Mouse (Mus musculus) left cerebral cortex, postnatal 14 days (tissue): ENCODE results near the gene Pdxk. TPM values are rescaled to one million over a fixed set of nuclear protein-coding genes. Genes with fewer than 3 reads are reported as not detected.
A peak's percentile ranks its signal among the peaks of the same experiment; 100 is the strongest.
"Not testable (repeated sequence)": the region's sequence is repeated elsewhere in the genome, so short reads cannot be mapped to it uniquely, and the experiment has no call there.

ENCODE experiments used
- DNase-seq, 2 experiments: peaks; one replicate each; pipeline ENCODE4 v3.0.0; 2021 to 2022; ENCODE audit warnings: low spot score in 2 of 2, mixed read lengths in 1 of 2
- intact Hi-C: fragments of 180-260 bp; cut with DNase I; formaldehyde crosslinking; loops from one replicate; pipeline ENCODE4 v1.15.1; 2025
- long read RNA-seq, 2 experiments: library from polyadenylated mRNA; stranded (forward); transcript quantifications; one replicate each; pipeline ENCODE4 v2.0.0; 2021
- total RNA-seq, 2 experiments: library from RNA; stranded (reverse); gene quantifications; 2 replicates each; pipeline ENCODE4 v1.2.3; 2021

Gene Pdxk
- total RNA-seq: 10 to 100 TPM; 92.2 to 92.3 TPM
- long read RNA-seq, experiment 1, full-length matches to known transcripts: 14 of 59 reads
- long read RNA-seq, experiment 1, partial matches to known transcripts: 1 of 59 reads
- long read RNA-seq, experiment 1, other reads (novel, unspliced or antisense): 44 of 59 reads
- long read RNA-seq, experiment 2, full-length matches to known transcripts: 20 of 57 reads
- long read RNA-seq, experiment 2, partial matches to known transcripts: 1 of 57 reads
- long read RNA-seq, experiment 2, other reads (novel, unspliced or antisense): 36 of 57 reads

DNA sequence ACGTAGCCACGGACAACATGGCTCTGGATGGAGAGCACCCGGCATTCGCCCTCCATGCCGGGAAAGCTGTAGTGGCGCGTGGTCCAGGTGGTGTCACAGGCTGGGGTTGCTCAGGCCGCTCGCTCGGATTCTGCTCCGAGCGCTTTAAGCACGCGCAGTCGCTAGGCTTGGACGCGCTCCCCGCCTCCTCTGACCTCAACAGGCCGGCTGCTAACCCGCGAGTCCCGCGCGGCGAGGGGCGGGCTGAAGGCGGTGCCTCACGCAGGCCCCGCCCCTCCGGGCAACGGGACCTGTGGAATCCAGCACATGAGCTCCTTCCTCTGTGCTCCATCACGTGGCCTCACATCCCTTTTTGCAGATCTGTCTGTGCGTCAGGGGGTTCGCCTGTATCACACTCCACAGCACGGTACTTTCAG is at the start of gene Pdxk:
TSS of gene Pdxk (minus strand) at position 184 of the 416 bp plus-strand sequence.
- intact Hi-C loops: loop anchor here (5.0 kb wide), 1 partner anchor 108 kb away; the partner anchor contains the start of gene Ilvbl
- DNase-seq: peak; percentile 95 to 96

DNA sequence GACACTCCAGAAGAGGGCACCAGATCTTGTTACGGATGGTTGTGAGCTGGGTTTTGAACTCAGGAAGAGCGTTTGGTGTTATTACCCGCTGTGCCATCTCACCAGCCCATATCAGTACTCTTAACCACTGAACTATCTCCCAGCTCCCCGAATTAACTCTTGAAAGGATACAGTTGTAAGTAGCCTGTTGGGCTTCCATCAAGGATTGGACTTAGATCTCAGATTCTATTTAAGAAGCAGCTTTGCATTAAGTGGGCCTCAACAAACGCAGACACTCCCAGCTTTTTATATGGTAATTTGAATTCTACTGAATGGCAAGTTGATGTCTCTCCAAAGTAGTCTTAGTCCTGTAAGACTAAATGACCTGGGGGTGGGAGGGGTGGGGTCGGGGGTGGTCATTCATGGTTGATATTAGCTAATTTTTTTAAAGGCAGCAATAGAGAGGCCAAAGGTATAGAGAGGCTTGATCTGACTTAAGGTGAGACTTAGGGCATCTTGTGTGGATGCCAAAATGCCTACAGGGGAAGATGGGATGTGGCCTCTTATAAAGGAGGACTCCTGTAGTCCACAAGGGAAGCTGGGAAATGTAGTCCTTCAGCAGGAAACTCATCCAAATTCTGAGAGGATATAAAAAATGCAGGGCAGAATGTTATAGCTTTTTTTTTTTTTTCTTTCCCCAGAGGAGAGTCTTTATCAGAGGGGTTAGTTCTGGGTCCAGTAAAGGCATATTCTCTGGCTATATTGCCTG is 38.4 kb upstream of the Pdxk start:
- no peak for DNase-seq
- intact Hi-C loops: no loop called here

DNA sequence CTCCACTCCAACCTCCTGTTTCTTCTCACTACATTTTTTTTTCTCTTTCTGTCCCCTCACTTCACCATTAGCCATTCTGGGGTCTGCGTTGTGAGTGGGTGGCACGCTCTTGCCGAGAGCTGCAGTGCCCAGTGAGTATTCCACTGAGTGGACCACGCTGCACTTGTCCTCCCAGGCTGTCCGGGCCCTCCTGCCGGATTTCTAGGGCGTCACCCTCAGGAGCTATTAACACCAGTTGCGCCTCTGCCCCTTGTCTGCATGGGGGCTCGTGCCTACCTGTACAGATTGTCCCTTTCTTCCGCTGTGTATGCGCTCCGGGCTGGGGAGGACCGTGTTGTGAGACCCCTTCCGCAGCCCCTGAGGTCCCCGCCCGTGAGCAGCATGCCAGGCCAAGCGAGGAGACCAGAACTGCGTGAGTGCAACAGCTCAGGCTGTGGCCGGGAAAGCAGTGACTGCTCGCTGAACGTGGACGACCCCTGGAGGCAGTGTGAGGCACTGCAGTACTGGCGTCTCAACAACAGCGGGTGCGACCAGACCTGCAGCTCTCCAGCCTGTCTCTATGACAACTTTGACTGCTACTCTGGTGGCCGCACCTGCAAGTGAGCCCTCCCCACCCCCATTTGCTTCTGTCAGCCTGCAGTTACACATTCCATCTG is 22.8 kb upstream of the Pdxk start:
- DNase-seq: peak; percentile 85 to 88
- intact Hi-C loops: loop anchor here (2.0 kb wide), 1 partner anchor 49 kb away; no protein-coding TSS in a partner anchor

GRCm38 (mm10) chr10:78486871-78487270 is 22.1 kb upstream of the Pdxk start:
- intact Hi-C loops: loop anchor here (2.0 kb wide), 1 partner anchor 48 kb away; no protein-coding TSS in a partner anchor
- no peak for DNase-seq

DNA sequence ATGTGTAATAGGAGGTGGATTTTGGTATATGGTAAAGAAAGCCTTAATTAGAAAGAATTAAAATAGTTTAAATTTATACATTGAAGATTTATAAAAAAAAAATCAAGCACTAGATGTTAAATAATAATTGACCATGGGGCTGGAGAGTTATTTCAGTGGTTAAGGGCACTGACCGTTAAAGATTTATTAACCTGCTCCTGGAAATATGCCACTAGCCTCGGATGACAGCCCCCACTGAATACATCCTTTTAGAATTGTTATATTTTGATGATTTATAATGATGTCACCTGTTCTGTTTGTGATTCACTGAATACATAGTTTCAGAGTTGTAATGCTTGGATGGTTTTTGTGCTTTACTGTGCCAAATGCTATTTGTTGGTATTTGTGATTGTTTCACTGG is 20.6 kb upstream of the Pdxk start:
- DNase-seq, intact Hi-C loops: not testable (repeated sequence)

DNA sequence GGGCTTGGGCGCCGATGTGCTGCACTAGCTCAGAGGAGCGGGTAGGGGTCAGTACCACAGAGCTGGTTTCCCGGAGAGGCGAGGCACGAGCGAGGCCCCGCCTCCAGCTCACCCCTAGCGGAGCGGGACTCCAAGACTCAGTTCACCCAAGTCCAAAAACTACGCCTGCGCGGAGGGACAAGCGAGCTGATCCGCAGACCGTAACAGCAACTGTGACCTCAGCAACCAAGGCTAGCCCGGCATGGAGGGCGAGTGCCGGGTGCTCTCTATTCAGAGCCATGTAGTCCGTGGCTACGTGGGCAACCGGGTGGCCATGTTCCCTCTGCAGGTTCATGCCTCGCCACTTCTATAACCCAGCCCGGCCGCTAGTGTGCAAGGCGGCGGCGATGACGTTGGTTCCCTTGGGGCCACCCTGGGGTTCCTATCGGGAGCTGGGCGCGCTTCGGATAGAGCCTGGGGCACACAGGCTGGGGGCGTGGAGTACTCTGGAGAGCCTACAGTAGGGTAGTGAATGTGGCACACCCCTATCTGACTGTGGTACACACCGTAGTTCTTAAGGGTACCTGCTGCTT is 17.2 kb upstream of the Pdxk start:
- intact Hi-C loops: no loop called here
- DNase-seq: peak in 1 of 2 experiments; percentile 30

DNA sequence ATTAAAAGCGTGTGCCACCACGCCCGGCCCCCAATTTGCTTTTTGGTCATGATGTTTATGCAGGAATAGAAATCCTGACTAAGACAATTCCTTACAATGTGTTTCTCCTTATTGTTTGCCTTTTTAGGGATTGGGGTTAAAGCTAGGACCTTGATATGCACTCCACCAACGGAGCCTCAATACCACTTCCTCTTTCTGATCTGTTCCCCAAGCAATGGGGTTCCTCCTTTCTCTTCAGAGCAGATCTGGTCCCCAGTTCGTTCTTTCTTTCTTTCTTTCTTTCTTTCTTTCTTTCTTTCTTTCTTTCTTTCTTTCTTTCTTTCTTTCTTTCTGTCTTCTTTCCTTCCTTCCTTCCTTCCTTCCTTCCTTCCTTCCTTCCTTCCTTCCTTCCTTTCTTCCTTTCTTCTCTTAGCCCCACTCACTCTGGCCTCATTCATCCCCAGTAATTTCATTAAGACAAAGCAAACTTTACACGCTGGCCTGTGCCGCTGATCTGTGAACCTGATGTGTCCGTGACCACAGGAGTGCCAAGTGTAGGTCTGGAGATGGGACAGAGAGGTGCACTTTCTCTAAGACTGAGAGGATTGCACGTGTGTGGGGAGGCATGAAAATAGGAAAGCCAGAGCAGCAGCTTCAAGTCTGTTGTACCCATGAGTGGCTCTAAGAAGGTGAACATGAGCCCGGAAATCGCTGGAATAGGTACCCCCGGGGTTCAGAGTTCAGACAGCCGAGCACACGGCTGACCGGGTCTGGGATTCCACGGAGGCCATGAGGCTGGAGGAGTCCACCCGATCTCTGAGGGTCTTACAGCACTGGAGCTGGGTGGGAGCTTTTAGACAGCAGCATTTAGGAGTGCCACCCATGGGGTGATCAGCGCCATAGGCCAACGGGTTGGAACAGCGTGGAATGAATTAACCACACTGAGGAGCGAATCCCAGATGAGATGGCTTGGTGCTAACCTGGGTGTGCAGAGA is 16.5 kb upstream of the Pdxk start:
- DNase-seq: no peak
- intact Hi-C loops: no loop called here

- intact Hi-C loops: no loop called here
Measured at GRCm38 (mm10) chr10:78476821-78477220, 12.0 kb upstream of the Pdxk start.

DNA sequence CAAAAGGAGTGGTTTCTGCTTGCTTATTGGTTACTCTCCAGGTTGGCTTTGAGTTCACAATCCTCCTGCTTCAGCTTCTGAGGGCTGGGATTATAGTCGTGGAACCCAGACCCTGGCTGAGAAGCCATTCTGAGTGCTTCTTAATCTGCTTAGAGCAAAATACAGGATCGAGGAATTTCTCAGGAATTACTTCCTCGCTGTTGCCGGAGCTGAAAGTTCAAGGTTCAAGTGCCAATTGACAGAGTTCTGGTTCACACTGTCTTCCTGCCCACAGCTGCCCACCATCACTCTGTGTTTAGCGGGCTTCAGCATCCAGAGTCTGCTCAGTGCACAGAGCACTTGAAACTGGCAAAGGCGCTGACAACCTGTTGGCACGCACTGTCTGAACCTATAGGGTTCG is 10.0 kb upstream of the Pdxk start:
- intact Hi-C loops: no loop called here
- no peak for DNase-seq

More at GRCm38 (mm10) chr10:78476821-78477220, 12.0 kb upstream of the Pdxk start:
- DNase-seq: no peak

GRCm38 (mm10) chr10:78473434-78473833 is 8.7 kb upstream of the Pdxk start:
- no peak for DNase-seq
- intact Hi-C loops: no loop called here

GRCm38 (mm10) chr10:78472046-78472445 is 7.3 kb upstream of the Pdxk start:
- DNase-seq: no peak
- intact Hi-C loops: no loop called here

GRCm38 (mm10) chr10:78470582-78471313 is 6.0 kb upstream of the Pdxk start:
- DNase-seq: peak in 1 of 2 experiments; percentile 40
- intact Hi-C loops: no loop called here

GRCm38 (mm10) chr10:78467761-78468310 is 3.1 kb upstream of the Pdxk start:
- peak in 1 of 2 experiments; percentile 23 for DNase-seq
- intact Hi-C loops: loop anchor here (5.0 kb wide), 1 partner anchor 104 kb away; the partner anchor contains the start of gene Ilvbl

DNA sequence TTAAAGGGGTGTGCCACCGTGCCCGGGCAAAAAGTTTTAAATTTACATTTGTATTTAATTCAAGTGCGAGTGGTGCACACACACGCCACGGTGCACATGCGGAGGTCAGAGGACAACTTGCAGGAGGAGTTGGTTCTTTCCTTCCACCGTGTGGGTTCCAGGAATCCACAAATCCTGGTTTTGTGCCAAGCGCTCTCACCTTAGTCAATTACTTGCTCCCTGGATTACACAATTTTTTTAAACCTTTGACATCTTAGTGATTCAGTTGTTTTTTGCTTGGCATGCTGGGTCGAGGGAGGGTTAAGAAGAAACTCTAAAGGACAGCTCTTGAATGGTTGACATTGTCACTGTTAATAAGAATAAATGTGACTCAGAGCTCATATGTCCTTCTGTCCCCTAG is 1.9 kb upstream of the Pdxk start:
- DNase-seq: no peak
- intact Hi-C loops: loop anchor here (5.0 kb wide), 1 partner anchor 106 kb away; the partner anchor contains the start of gene Ilvbl

DNA sequence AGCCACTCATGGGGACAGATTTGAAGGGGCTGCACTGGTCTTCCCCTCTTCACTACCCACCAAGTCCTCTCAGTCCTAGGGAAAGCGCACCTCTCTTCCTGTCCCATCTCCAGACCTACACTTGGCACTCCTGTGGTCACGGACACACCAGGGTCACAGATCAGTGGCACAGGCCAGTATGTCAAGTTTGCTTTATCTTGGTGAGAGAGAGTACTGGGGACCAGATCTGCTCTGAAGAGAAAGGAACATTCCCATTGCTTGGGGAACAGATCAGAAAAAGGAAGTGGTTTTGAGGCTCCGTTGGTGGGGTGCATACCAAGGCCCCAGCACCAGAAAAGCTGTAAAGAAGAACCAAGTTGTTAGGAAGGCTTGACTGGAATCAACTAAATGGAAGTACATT is 697 bp upstream of the Pdxk start:
- no peak for DNase-seq
- intact Hi-C loops: loop anchor here (5.0 kb wide), 1 partner anchor 107 kb away; the partner anchor contains the start of gene Ilvbl

DNA sequence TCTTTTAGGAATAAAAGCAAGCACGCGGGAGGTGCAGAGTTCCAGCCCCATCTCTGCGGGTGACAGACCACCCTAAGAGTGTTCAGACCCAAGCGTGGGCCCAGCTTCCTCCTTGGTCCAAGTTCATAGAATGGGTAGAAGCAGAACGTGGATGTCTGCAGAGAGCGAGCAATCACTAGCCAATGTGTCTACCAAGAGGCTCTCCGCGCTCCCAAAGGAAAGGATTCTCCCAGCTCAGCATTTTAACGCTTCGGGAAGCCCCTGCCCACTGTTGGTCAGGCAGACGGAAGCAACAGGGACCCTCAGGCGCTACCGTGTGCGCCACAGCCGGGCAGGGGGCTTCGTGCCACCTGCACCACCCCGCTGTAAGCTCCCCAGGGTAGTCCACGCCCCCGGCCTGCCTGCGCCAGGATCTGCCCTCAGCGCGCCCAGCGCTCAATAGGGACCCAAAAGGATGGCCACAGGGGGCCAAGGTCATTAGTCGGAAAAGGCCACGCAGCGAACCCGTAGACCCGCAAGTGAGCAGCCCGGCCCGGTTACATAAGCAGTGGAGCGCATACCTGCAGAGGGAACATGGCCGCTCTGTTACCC is 479 bp downstream of the Pdxk start:
- DNase-seq: no peak
- intact Hi-C loops: no loop called here

- no peak for DNase-seq
- intact Hi-C loops: no loop called here
Measured at GRCm38 (mm10) chr10:78463769-78464167, 1.0 kb downstream of the Pdxk start.
